Mouse (Mus musculus) kidney, embryonic 14.5 days (tissue): ENCODE measurements at regions not wholly inside any gene's neighbourhood (a gene's known extent, or its start where the extent isn't known, plus 50 kb on each side); places are given as distances from the start of the nearest gene placed in this dataset.

Experiments used
- ATAC-seq: fragments of 200-750 bp; cut with Nextera tagmentation; 2 replicates; pipeline ENCODE4 v1.8.0; 2017; ENCODE audit warnings: moderate number of reproducible peaks, mild to moderate bottlenecking, moderate TSS enrichment, moderate library complexity; ENCODE audit not compliant: low FRiP score, low TSS enrichment
- H3K27ac ChIP-seq: fragments of 300-500 bp; sonication (generic); 2 replicates; pipeline ENCODE4 v1.5.1; 2014; ENCODE audit warnings: low read depth, mild to moderate bottlenecking, low read length, moderate library complexity, mixed read lengths
- H3K27me3 ChIP-seq: fragments of 300-500 bp; sonication (generic); 2 replicates; pipeline ENCODE4 v1.6.1; 2014; ENCODE audit warnings: mild to moderate bottlenecking, low read length; ENCODE audit not compliant: control insufficient read depth, insufficient read depth
- H3K36me3 ChIP-seq: fragments of 300-500 bp; sonication (generic); 2 replicates; pipeline ENCODE4 v1.6.1; 2014; ENCODE audit warnings: low read length, mixed read lengths; ENCODE audit not compliant: control insufficient read depth, insufficient read depth
- H3K4me1 ChIP-seq: fragments of 300-500 bp; sonication (generic); 2 replicates; pipeline ENCODE4 v1.6.1; 2014; ENCODE audit warnings: low read length, mixed read lengths; ENCODE audit not compliant: control insufficient read depth, insufficient read depth
- H3K4me2 ChIP-seq: fragments of 300-500 bp; sonication (generic); replicated peaks from 2 replicates; pipeline ENCODE4 v1.6.1; 2014; ENCODE audit warnings: low read depth, mild to moderate bottlenecking, low read length
- H3K4me3 ChIP-seq: fragments of 300-500 bp; sonication (generic); 2 replicates; pipeline ENCODE4 v1.5.1; 2014; ENCODE audit warnings: mild to moderate bottlenecking, low read length
- H3K9ac ChIP-seq: fragments of 300-500 bp; sonication (generic); 2 replicates; pipeline ENCODE4 v1.6.1; 2014; ENCODE audit warnings: low read depth, mild to moderate bottlenecking, low read length, moderate library complexity
- H3K9me3 ChIP-seq: fragments of 300-500 bp; sonication (generic); 2 replicates; pipeline ENCODE4 v1.6.1; 2016; ENCODE audit warnings: low read length; ENCODE audit not compliant: control insufficient read depth
- WGBS: fragments of 180-500 bp; shearing (Covaris S2); extraction: QIAGEN DNeasy Blood & Tissue Kit; methylation state at CpG from one replicate; pipeline ENCODE4 v1.1.7; 2014; 5-methylcytosine and 5-hydroxymethylcytosine counted together

- Histone ChIP-seq H3K4me2 (no peak overlapping the region), H3K27ac (peak overlapping the region; percentile 72), H3K9me3 (no peaks in the 10 kb centered on the region), H3K36me3 (no peaks in the 10 kb centered on the region), H3K4me1 (peaks cover 42% of the 10 kb centered on the region), H3K4me3 (no peak overlapping the region), H3K27me3 (no peaks in the 10 kb centered on the region), H3K9ac (no peak overlapping the region)
- WGBS: 51% methylated on average over 10 of the region's 10 CpGs
- ATAC-seq: peak; percentile 30; the same call in 1 of the 2 replicates
Observed at GRCm38 (mm10) chr12:79906738-79907365, 206.0 kb downstream of the Zfp36l1 start.

- H3K9ac ChIP-seq: peak overlapping the region; percentile 23; the same call in 1 of the 2 replicates
- no peaks in the 10 kb centered on the region for H3K36me3 ChIP-seq
- no peak overlapping the region for H3K4me2 ChIP-seq
- no peaks in the 10 kb centered on the region for H3K9me3 ChIP-seq
- H3K27me3 ChIP-seq: no peaks in the 10 kb centered on the region
- WGBS: 41% methylated on average over 10 of the region's 10 CpGs
- no peak overlapping the region for H3K4me3 ChIP-seq
- ATAC-seq: no peak
- H3K4me1 ChIP-seq: peaks cover 43% of the 10 kb centered on the region
- H3K27ac ChIP-seq: peak overlapping the region; percentile 72
Observed at GRCm38 (mm10) chr12:79905828-79906737, 206.7 kb downstream of the Zfp36l1 start.

DNA sequence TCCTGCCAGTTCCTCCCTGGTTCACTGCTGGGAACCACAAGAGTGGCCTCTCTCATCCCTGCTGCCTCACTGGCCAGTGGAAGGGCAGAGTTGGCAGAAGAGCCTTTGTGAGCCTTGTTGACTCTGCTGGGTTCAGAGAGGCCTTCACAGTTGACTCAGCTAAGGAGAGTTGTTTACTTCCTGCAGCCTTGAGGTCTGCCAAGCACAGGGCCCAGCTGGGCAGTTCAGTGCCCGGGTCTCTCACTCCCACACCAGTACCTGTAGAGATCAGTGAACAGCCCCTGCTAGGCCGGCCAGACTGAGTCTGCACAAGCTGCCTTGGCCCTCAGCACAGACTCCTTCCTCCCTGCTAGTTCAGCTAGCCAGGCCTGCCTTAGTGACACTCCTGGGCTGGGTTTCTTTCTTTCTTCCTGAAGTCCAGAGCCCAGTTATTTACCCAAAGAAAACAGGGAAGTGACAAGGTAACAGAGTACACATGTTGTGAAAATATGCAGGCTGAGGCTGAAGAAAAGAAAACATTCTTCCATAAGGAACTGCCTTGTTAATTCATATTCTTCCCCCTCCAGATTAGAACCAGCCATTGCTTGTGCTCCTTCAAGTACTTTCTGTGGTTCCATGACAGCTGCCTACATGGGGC lies 207.8 kb downstream of the Zfp36l1 start:
- WGBS: 25% methylated on average over 2 of the region's 2 CpGs
- Histone ChIP-seq H3K36me3 (no peaks in the 10 kb centered on the region), H3K4me1 (peaks cover 40% of the 10 kb centered on the region), H3K4me2 (no peak overlapping the region), H3K27me3 (no peaks in the 10 kb centered on the region), H3K9me3 (no peaks in the 10 kb centered on the region), H3K4me3 (no peak overlapping the region), H3K9ac (no peak overlapping the region), H3K27ac (peak overlapping the region; percentile 72)
- ATAC-seq: peak; percentile 41; the same call in 1 of the 2 replicates

GRCm38 (mm10) chr12:79902761-79903160 lies 210.1 kb downstream of the Zfp36l1 start:
- no peaks in the 10 kb centered on the region for H3K36me3 ChIP-seq
- no peak overlapping the region for H3K4me3 ChIP-seq
- H3K27me3 ChIP-seq: no peaks in the 10 kb centered on the region
- H3K4me1 ChIP-seq: peaks cover 53% of the 10 kb centered on the region
- H3K27ac ChIP-seq: peak overlapping the region; percentile 73
- H3K4me2 ChIP-seq: no peak overlapping the region
- H3K9me3 ChIP-seq: peaks cover 4% of the 10 kb centered on the region; the same call in 1 of the 2 replicates
- no peak for ATAC-seq
- no peak overlapping the region for H3K9ac ChIP-seq
- WGBS: 85% methylated on average over 7 of the region's 7 CpGs

GRCm38 (mm10) chr12:79902163-79902562 lies 210.7 kb downstream of the Zfp36l1 start:
- no peaks in the 10 kb centered on the region for H3K27me3 ChIP-seq

DNA sequence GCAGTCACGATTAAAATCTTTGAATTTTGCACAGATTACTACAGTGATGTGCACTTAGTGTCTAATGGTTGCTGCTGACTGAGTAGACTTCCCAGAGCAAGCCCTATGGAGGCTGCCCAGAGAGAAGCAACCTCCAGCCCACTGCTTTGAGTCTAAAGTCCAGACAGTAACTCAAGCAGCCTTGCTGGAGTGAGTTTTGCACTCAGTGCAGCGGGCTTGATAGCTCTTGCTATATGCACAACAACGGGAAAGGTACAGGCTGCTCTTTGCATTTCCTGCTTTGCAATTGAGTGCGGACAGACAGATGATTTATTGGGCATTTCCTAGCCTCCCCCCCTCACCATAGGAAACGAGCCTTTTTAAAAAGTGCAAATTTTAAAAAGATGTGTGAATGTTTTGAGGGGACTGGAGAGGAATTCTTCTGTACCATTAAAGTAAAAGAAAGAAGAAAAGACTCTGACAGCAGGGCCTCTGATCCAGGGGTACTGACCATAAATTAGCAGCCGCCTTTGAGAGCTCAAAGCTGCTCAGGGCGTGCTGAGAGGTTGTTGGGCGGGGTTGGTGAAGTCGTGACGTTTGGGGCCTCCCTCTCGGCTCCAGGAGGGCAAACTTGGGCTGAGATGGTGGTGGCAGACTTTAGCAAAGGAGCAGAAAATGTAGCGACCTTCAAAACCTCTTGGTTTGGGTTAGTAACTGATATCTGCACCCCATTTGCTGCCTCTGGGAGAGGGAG lies 214.4 kb downstream of the Zfp36l1 start:
- H3K27me3 ChIP-seq: no peaks in the 10 kb centered on the region
- H3K4me1 ChIP-seq: peaks cover 47% of the 10 kb centered on the region
- WGBS: 11% methylated on average over 12 of the region's 12 CpGs
- H3K4me2 ChIP-seq: no peak overlapping the region
- H3K4me3 ChIP-seq: no peak overlapping the region
- H3K9ac ChIP-seq: peak overlapping the region; percentile 28; the same call in 1 of the 2 replicates
- peaks cover 4% of the 10 kb centered on the region; the same call in 1 of the 2 replicates for H3K9me3 ChIP-seq
- peak overlapping the region; percentile 86 for H3K27ac ChIP-seq
- ATAC-seq: peak; percentile 47
- H3K36me3 ChIP-seq: no peaks in the 10 kb centered on the region

More at GRCm38 (mm10) chr12:79902163-79902562, 210.7 kb downstream of the Zfp36l1 start:
- ATAC-seq: no peak
- WGBS: 67% methylated on average over 7 of the region's 7 CpGs
- H3K4me2 ChIP-seq: no peak overlapping the region
- H3K27ac ChIP-seq: peak overlapping the region; percentile 73; the same call in 1 of the 2 replicates
- no peak overlapping the region for H3K4me3 ChIP-seq
- no peak overlapping the region for H3K9ac ChIP-seq
- H3K4me1 ChIP-seq: peaks cover 59% of the 10 kb centered on the region
- peaks cover 4% of the 10 kb centered on the region; the same call in 1 of the 2 replicates for H3K9me3 ChIP-seq
- no peaks in the 10 kb centered on the region for H3K36me3 ChIP-seq

DNA sequence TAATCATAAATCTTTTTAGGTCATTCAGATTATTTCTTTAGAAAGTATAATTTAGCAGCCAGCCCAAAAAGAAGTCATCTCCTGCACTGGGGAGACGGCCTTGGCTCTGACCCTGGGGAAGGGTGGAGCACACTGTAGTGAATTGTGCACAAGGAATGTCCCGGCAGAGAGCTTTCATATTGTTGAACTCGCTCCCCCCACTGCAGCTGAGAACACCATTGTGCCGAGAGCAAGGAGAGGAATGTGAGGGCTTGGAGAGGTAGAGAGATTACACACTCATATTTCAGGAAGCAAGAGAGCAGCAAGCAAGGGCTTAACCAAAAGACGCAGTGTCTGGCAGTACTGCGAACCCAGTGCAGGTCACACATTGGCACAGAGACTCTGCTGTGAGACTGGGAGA lies 216.8 kb downstream of the Zfp36l1 start:
- H3K36me3 ChIP-seq: no peaks in the 10 kb centered on the region
- no peak overlapping the region for H3K4me2 ChIP-seq
- no peak overlapping the region; the same call in 1 of the 2 replicates for H3K9ac ChIP-seq
- peak overlapping the region; percentile 88 for H3K27ac ChIP-seq
- H3K27me3 ChIP-seq: no peaks in the 10 kb centered on the region
- 25% methylated on average over 6 of the region's 6 CpGs for WGBS
- ATAC-seq: peak; percentile 65; the same call in 1 of the 2 replicates
- H3K4me3 ChIP-seq: no peak overlapping the region
- H3K4me1 ChIP-seq: peaks cover 44% of the 10 kb centered on the region
- H3K9me3 ChIP-seq: peaks cover 4% of the 10 kb centered on the region; the same call in 1 of the 2 replicates

- ATAC-seq: 0 out of 2 replicates have a peak, but pooled peaks have one; percentile 47
- Histone ChIP-seq H3K4me2 (0 out of 2 replicates have a peak overlapping the region, but pooled peaks have one; percentile 5), H3K4me1 (peaks cover 49% of the 10 kb centered on the region)
Observed at GRCm38 (mm10) chr12:79895324-79895723, 217.5 kb downstream of the Zfp36l1 start.

More at GRCm38 (mm10) chr12:79895324-79895723, 217.5 kb downstream of the Zfp36l1 start:
- H3K9me3 ChIP-seq: peaks cover 4% of the 10 kb centered on the region; the same call in 1 of the 2 replicates
- no peak overlapping the region for H3K9ac ChIP-seq
- no peaks in the 10 kb centered on the region for H3K27me3 ChIP-seq
- WGBS: 50% methylated on average over 7 of the region's 7 CpGs
- H3K4me3 ChIP-seq: no peak overlapping the region
- H3K36me3 ChIP-seq: no peaks in the 10 kb centered on the region
- H3K27ac ChIP-seq: peak overlapping the region; percentile 2; the same call in 1 of the 2 replicates
